Mouse (Mus musculus) spleen, adult 12 weeks (tissue): ENCODE measurements around the gene Brf1.

Experiments
- DNase-seq: peaks from one replicate; pipeline ENCODE4 v3.0.0; 2022; ENCODE audit warnings: low spot score

Gene Brf1

GRCm38 (mm10) chr12:113000294-113001132, at the start of gene Brf1:
Gene Brf1, minus strand, starts transcription at chr12:113000704.
- peak; percentile 96 for DNase-seq

- DNase-seq = no peak
Measured at GRCm38 (mm10) chr12:113049836-113050235, 49.3 kb upstream of the Brf1 start.

DNA sequence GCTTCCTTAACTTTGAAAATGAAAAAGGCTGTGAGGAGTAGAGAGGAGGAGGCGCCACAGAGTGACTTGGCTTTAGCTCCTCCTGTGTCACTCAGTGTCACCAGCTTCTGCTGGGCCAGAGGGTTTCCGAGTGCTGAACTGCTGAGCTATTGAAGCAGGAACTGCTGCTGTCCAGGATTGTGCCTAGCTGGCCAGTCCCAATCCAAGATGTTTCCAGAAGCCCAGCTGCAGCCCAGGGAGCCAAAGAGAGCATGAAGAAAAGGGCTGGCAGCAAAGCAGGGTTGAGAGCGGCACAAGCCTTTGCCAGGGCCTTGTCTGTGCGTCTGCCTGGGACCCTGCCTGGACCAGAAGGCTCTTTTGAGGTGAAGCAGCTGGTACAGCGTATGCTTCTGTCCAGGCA, 47.6 kb upstream of the Brf1 start:
- no peak for DNase-seq

DNA sequence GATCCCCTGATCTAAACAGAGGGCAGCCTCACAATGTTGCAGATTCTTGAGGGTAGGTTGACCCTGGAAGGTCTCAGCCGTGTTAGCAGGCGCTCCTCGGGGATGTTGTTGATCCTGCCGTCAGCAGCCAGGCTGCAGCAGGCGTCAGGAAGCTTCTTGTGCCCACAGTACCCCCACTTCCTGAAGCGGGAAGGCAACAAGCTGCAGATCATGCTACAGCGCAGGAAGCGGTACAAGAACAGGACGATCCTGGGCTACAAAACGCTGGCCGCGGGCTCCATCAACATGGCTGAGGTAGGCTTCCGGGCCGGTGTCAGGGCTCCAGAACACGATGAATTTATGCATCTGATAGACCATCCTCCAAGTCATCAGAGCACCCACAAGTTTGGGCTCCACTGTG, 46.4 kb upstream of the Brf1 start:
- no peak for DNase-seq

- DNase-seq = no peak
Measured at GRCm38 (mm10) chr12:113044916-113045677, 44.6 kb upstream of the Brf1 start.

DNA sequence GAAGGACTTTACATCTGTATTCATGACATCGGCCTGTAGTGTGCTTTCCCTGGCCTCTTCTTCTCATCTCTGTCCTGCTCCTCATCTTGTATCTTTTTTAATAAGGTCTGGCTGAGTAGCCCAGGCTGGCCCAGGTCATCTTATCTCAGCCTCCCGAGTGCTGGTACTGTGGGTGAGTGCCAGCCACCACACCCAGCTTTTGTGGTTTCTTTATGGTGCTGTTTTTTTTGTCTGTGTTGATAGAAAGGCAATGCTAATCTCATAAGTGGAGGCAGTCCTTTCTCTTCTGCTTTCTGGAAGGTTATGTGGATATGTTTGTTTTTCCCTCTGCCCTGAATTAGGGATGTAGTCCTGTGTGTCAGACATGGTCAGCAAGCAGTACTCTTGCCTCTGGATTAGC, 42.0 kb upstream of the Brf1 start:
- DNase-seq = peak; percentile 61

- no peak for DNase-seq
Measured at GRCm38 (mm10) chr12:113041481-113042439, 41.3 kb upstream of the Brf1 start.

GRCm38 (mm10) chr12:113038414-113038813, 37.9 kb upstream of the Brf1 start:
- DNase-seq = no peak

- DNase-seq = no peak
Measured at GRCm38 (mm10) chr12:113036996-113037395, 36.5 kb upstream of the Brf1 start.

DNA sequence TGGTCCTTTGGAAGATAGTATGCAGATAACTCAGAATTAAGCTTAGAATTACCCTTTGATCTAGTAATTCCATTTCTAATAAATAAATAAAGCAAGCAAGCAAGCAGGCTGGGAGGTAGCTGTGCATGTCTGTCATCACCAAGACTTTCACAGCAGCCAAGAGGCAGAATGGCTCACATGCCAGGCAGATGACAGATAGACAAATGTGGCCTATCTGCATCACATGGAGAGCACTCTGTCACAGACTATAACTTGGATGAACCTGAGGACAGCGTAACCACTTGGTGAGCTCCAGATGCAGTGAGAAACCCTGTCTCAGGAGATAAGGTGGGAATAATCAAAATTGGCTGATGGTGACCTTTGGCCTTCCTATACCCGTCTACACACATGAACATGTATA, 34.6 kb upstream of the Brf1 start:
- no peak for DNase-seq

GRCm38 (mm10) chr12:113032296-113033250, 32.1 kb upstream of the Brf1 start:
- DNase-seq = no peak

DNA sequence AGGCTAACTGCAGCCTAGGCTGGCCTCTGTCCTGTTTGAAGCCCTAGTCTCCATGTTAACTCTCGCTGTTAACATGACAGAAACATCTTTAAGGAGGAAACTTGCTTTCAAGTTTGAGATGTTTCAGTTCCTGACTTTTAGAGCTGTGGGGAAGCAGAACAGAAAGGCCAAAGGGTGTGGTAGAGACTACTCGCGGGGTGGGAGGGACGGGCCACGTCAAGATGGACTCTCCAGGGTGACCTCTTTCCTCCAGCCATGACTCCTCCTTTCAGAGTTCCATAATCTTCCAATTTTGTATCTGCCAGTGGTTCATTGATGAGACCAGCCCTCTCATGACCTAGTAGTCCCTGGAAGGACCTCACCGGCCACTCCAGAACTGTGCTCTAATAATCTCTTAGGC, 30.9 kb upstream of the Brf1 start:
- no peak for DNase-seq

- DNase-seq = no peak
Measured at GRCm38 (mm10) chr12:113030993-113031392, 30.5 kb upstream of the Brf1 start.

DNA sequence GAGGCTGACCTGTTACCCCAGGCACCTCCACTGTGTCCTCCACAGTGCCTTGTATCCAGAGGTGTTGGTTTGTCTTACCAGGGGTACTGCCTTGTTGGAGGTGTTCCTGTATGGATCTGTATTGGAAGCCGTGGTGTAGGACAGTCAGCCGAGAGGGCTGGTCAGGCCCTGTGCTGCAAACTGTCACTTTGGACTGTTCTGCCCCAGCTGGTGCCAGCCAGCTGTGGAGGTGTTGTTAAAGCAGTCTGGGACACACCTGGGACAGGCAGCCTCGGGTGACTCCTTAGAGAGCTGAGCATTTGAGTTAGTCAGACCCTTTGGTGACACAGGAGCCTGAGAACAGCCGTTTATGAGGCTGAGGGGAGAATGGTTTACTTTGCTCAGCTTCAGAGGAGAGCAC, 29.5 kb upstream of the Brf1 start:
- no peak for DNase-seq

- no peak for DNase-seq
Measured at GRCm38 (mm10) chr12:113028898-113029297, 28.4 kb upstream of the Brf1 start.

- no peak for DNase-seq
Measured at GRCm38 (mm10) chr12:113028067-113028466, 27.6 kb upstream of the Brf1 start.

GRCm38 (mm10) chr12:113027495-113027894, 27.0 kb upstream of the Brf1 start:
- no peak for DNase-seq

DNA sequence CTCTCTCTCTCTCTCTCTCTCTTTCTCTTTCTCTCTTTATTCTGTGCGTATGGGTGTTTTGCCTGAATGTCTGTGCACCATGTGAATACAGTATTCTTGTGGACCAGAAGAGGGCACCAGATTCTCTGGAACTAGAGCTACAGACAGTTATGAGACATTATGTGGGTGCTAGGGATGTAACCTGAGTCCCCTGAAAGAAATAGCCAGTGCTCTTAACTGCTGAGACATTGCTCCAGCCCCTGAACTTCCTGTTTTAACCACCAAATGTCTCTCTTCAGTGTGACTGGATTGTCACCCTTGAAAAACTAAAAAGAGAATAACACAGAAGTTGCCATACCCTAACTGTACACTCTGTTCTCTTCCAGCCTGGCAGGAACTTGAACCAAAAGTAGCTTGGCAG, 26.1 kb upstream of the Brf1 start:
- DNase-seq = no peak

DNA sequence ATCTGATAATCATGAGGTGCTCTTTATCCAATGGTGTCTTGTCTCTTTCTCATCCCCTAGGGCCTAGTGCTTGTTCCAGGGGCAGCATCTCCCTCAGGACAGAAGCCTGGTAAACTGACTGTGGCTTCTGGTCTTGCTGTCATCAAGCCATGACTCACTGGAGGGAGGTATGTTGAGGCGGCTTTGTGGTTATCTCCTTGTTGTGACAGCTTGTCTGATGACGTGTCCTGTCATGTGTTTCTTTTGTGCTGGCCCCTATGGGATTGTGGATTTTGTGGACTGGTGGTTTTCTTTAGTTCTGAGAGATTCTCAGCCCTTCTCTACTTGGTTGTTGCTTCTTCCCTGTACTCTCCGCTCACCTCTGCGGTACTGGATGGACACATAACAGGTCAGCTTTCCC, 22.6 kb upstream of the Brf1 start:
- no peak for DNase-seq

- no peak for DNase-seq
Measured at GRCm38 (mm10) chr12:113021488-113021887, 21.0 kb upstream of the Brf1 start.

DNA sequence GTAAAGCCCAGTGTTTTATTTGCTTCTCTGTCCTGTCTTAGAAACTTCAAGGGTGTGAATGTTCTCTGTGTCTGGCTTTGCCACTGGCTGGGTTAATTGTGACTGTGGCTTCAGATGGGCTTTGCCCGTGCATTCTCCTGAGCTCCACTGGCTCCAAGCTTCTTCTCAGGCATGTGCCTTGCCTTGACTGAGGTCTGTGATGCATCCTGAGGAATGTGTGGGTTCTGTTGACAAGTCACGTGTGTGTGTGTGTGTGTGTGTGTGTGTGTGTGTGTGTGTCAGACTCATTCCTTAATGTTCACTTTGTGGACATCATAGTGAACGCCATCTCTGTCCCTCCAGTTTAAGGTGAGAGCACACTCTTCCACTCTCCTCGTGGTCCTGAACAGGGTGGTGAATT, 18.3 kb upstream of the Brf1 start:
- DNase-seq = no peak
